Mouse (Mus musculus) forebrain, embryonic 16.5 days (tissue): ENCODE data around the gene Uncx. TPM values are rescaled to one million over a fixed set of nuclear protein-coding genes. Genes with fewer than 3 reads are reported as not detected.

Source experiments
- ATAC-seq: fragments of 200-750 bp; cut with Nextera tagmentation; 2 replicates; pipeline ENCODE4 v1.8.0; 2017; ENCODE audit warnings: mild to moderate bottlenecking, moderate library complexity
- H3K27ac ChIP-seq: fragments of 300-500 bp; sonication (generic); 2 replicates; pipeline ENCODE4 v1.5.1; 2014; ENCODE audit warnings: low read length, control low read depth
- H3K27me3 ChIP-seq: fragments of 300-500 bp; sonication (generic); replicated peaks from 2 replicates; pipeline ENCODE4 v1.6.1; 2014; ENCODE audit warnings: low read length; ENCODE audit not compliant: control insufficient read depth, insufficient read depth
- H3K36me3 ChIP-seq: fragments of 300-500 bp; sonication (generic); 2 replicates; pipeline ENCODE4 v1.6.1; 2014; ENCODE audit not compliant: control insufficient read depth, insufficient read depth
- H3K4me1 ChIP-seq: fragments of 300-500 bp; sonication (generic); replicated peaks from 2 replicates; pipeline ENCODE4 v1.6.1; 2014; ENCODE audit warnings: low read length; ENCODE audit not compliant: control insufficient read depth, insufficient read depth
- H3K4me2 ChIP-seq: fragments of 300-500 bp; sonication (generic); 2 replicates; pipeline ENCODE4 v1.6.1; 2014; ENCODE audit warnings: mild to moderate bottlenecking, low read length, control low read depth
- H3K4me3 ChIP-seq: fragments of 300-500 bp; sonication (generic); replicated peaks from 2 replicates; pipeline ENCODE4 v1.5.1; 2014; ENCODE audit warnings: mild to moderate bottlenecking, low read length, control low read depth
- H3K9ac ChIP-seq: fragments of 300-500 bp; sonication (generic); replicated peaks from 2 replicates; pipeline ENCODE4 v1.6.1; 2014; ENCODE audit warnings: low read depth, low read length, control low read depth
- H3K9me3 ChIP-seq: fragments of 300-500 bp; sonication (generic); 2 replicates; pipeline ENCODE4 v1.6.1; 2016; ENCODE audit warnings: low read length; ENCODE audit not compliant: control insufficient read depth
- WGBS: fragments of 180-500 bp; shearing (Covaris S2); extraction: QIAGEN DNeasy Blood & Tissue Kit; methylation state at CpG from one replicate; pipeline ENCODE4 v1.1.7; 2014; 5-methylcytosine and 5-hydroxymethylcytosine counted together
- polyA plus RNA-seq: library from polyadenylated mRNA; unstranded; fragments of >200 nt; fragmentation: Nextera tagmentation; extraction: Ambion mirVana; gene quantifications from 2 replicates; pipeline ENCODE4 v1.2.1, GENCODE M21; 2015

Uncx gene
- polyA plus RNA-seq, 1 experiment from 2014 or later = 6.4 TPM

GRCm38 (mm10) chr5:139512201-139512600 is 31.1 kb upstream of the Uncx start:
- peaks cover 8% of the 10 kb centered on the region for H3K4me1 ChIP-seq
- WGBS = 87% methylated on average over 4 of the region's 4 CpGs
- 0 out of 2 replicates have a peak, but pooled peaks cover 2% of the 10 kb centered on the region for H3K9me3 ChIP-seq
- no peak for ATAC-seq
- H3K9ac ChIP-seq = no peak overlapping the region
- H3K27ac ChIP-seq = no peak overlapping the region
- no peak overlapping the region for H3K4me2 ChIP-seq
- H3K36me3 ChIP-seq = no peaks in the 10 kb centered on the region
- H3K4me3 ChIP-seq = no peak overlapping the region
- H3K27me3 ChIP-seq = peaks cover 18% of the 10 kb centered on the region

- Histone ChIP-seq H3K27ac (no peak overlapping the region), H3K4me1 (peaks cover 8% of the 10 kb centered on the region), H3K27me3 (peaks cover 17% of the 10 kb centered on the region; the same call in 1 of the 2 replicates), H3K9ac (no peak overlapping the region), H3K4me3 (no peak overlapping the region), H3K9me3 (0 out of 2 replicates have a peak, but pooled peaks cover 2% of the 10 kb centered on the region), H3K4me2 (no peak overlapping the region), H3K36me3 (no peaks in the 10 kb centered on the region)
- 15% methylated on average over 11 of the region's 11 CpGs for WGBS
- ATAC-seq = peak; percentile 76
Observed at GRCm38 (mm10) chr5:139516281-139516680, 27.0 kb upstream of the Uncx start.

- no peaks in the 10 kb centered on the region for H3K36me3 ChIP-seq
- H3K9ac ChIP-seq = no peak overlapping the region
- whole genome bisulfite sequencing = 39% methylated on average over 14 of the region's 14 CpGs
- ATAC-seq = no peak
- no peak overlapping the region for H3K4me2 ChIP-seq
- H3K27me3 ChIP-seq = peaks cover 21% of the 10 kb centered on the region; the same call in 1 of the 2 replicates
- no peaks in the 10 kb centered on the region for H3K9me3 ChIP-seq
- H3K27ac ChIP-seq = no peak overlapping the region
- peaks cover 8% of the 10 kb centered on the region for H3K4me1 ChIP-seq
- no peak overlapping the region for H3K4me3 ChIP-seq
Observed at GRCm38 (mm10) chr5:139520069-139520834, 23.0 kb upstream of the Uncx start.

GRCm38 (mm10) chr5:139521987-139522386 is 21.3 kb upstream of the Uncx start:
- Histone ChIP-seq H3K4me1 (no peaks in the 10 kb centered on the region), H3K9ac (no peak overlapping the region), H3K27me3 (peaks cover 19% of the 10 kb centered on the region; the same call in 1 of the 2 replicates), H3K4me3 (no peak overlapping the region), H3K27ac (no peak overlapping the region), H3K4me2 (no peak overlapping the region), H3K36me3 (no peaks in the 10 kb centered on the region), H3K9me3 (no peaks in the 10 kb centered on the region)
- WGBS = 76% methylated on average over 10 of the region's 10 CpGs
- no peak for ATAC-seq

GRCm38 (mm10) chr5:139528851-139529250 is 14.4 kb upstream of the Uncx start:
- peaks cover 21% of the 10 kb centered on the region for H3K27me3 ChIP-seq
- H3K4me1 ChIP-seq = no peaks in the 10 kb centered on the region
- ATAC-seq = no peak
- 60% methylated on average over 7 of the region's 7 CpGs for WGBS
- no peaks in the 10 kb centered on the region for H3K9me3 ChIP-seq
- no peak overlapping the region for H3K9ac ChIP-seq
- no peaks in the 10 kb centered on the region for H3K36me3 ChIP-seq
- H3K4me3 ChIP-seq = no peak overlapping the region
- H3K4me2 ChIP-seq = no peak overlapping the region
- no peak overlapping the region for H3K27ac ChIP-seq

- ATAC-seq = peak; percentile 57
- Histone ChIP-seq H3K4me2 (0 out of 2 replicates have a peak overlapping the region, but pooled peaks have one; percentile 9), H3K27ac (peak overlapping the region; percentile 31; the same call in 1 of the 2 replicates), H3K27me3 (peaks cover 60% of the 10 kb centered on the region), H3K36me3 (no peaks in the 10 kb centered on the region), H3K9me3 (no peaks in the 10 kb centered on the region), H3K4me1 (peaks cover 10% of the 10 kb centered on the region), H3K9ac (no peak overlapping the region), H3K4me3 (no peak overlapping the region)
- WGBS = under 1% methylated on average over 34 of the region's 34 CpGs
Observed at GRCm38 (mm10) chr5:139535386-139535919, 7.8 kb upstream of the Uncx start.

- no peak overlapping the region for H3K4me2 ChIP-seq
- peaks cover 67% of the 10 kb centered on the region for H3K27me3 ChIP-seq
- WGBS = under 1% methylated on average over 26 of the region's 26 CpGs
- H3K9ac ChIP-seq = no peak overlapping the region
- no peak overlapping the region for H3K4me3 ChIP-seq
- H3K36me3 ChIP-seq = no peaks in the 10 kb centered on the region
- no peak overlapping the region for H3K27ac ChIP-seq
- H3K4me1 ChIP-seq = peaks cover 16% of the 10 kb centered on the region
- ATAC-seq = peak; percentile 60; the same call in 1 of the 2 replicates
- H3K9me3 ChIP-seq = no peaks in the 10 kb centered on the region
Observed at GRCm38 (mm10) chr5:139536211-139536910, 6.9 kb upstream of the Uncx start.

GRCm38 (mm10) chr5:139536911-139537738 is 6.2 kb upstream of the Uncx start:
- Histone ChIP-seq H3K4me2 (no peak overlapping the region), H3K4me1 (peaks cover 20% of the 10 kb centered on the region), H3K27ac (no peak overlapping the region), H3K27me3 (peaks cover 75% of the 10 kb centered on the region), H3K9me3 (no peaks in the 10 kb centered on the region), H3K4me3 (no peak overlapping the region), H3K9ac (no peak overlapping the region), H3K36me3 (no peaks in the 10 kb centered on the region)
- whole genome bisulfite sequencing = 3% methylated on average over 18 of the region's 18 CpGs
- ATAC-seq = no peak
